28 mouse cellular contexts compared by ENCODE assay signal in the genomic region with DNA sequence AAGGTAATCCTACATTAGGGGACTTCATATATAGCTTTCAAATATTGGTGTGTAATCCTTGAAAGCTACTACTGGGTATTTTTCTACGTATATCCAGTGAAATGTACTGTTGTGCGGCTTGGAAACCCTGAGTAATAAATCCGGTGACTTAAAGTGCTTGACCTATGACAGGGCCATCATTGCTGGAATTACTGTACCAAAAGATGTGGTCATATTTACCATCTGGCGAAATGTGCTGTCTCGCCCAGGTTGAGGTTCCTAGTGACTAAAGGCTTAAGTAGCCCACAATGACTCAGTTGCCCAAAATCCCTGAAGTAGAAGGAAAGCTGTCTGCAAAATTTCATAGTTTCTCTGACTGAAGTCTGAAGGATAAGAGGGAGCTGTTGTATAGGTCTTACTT.
DNase-seq lines count a peak whose midpoint lies in the region; ATAC-seq and TF ChIP-seq lines count a peak whose summit lies in the region.
"Had no signal": no experiment of that assay in that cellular context is flagged by ENCODE, and none has a peak within 500 bp of the region (broad histone marks: within the 10 kb centered on the region; RNA-seq: fewer than 3 reads in every experiment).

No protein-coding gene starts in this region.

- no peak for TF ChIP-seq CTCF in C2C12 (IDR thresholded peaks at IDR 0.05; ENCODE audit: control insufficient read depth, insufficient read depth, insufficient read length)
- TF ChIP-seq CTCF in embryonic fibroblast, embryonic 13.5 days (IDR thresholded peaks at IDR 0.05; ENCODE audit: borderline replicate concordance, insufficient read depth, low read length), result no peak

- no peak overlapping the region for H3K4me2 ChIP-seq in intestine, embryonic 15.5 days (replicated peaks)
- H3K4me2 ChIP-seq: forebrain, embryonic 12.5 days; forebrain, embryonic 15.5 days; heart, embryonic 13.5 days; hindbrain, embryonic 14.5 days had no signal

- peaks cover 2% of the 10 kb centered on the region for H3K79me3 ChIP-seq in C2C12 (ENCODE audit: low read depth)

- H3K9me3 ChIP-seq in intestine, embryonic 15.5 days, result no peaks in the 10 kb centered on the region
- H3K9me3 ChIP-seq: forebrain, embryonic 12.5 days; forebrain, embryonic 15.5 days; G1E; heart, embryonic 10.5 days; heart, embryonic 13.5 days had no signal

- TF ChIP-seq POLR2A in embryonic fibroblast, embryonic 13.5 days (IDR thresholded peaks at IDR 0.05; ENCODE audit: low read depth, low read length), result no peak

- H3K79me2 ChIP-seq in C2C12 (ENCODE audit: control insufficient read depth, insufficient read depth), result peaks cover 26% of the 10 kb centered on the region

- no peak for ATAC-seq in intestine, embryonic 15.5 days
- ATAC-seq: activated CD4-positive, CD25-positive, alpha-beta regulatory T cell, adult 4 months; forebrain, embryonic 15.5 days; hindbrain, postnatal 0 days; inflammation-experienced regulatory T-cells, adult 6 months; intestine, postnatal 0 days had no signal

- H3ac ChIP-seq in C2C12 (ENCODE audit: control insufficient read depth, insufficient read length, low read depth), result no peak overlapping the region

- DNase-seq in 3134 (ENCODE audit: extremely low read depth, insufficient read length, low spot score), result peak; percentile 72
- no peak for DNase-seq in cerebellum, postnatal 4 days (ENCODE audit: low spot score in 2 of 2)
- no peak for DNase-seq in neural tube, embryonic 10.5 days (ENCODE audit: extremely low spot score, low spot score)
- DNase-seq: adrenal gland, adult 8-10 months; adrenal gland, postnatal 25 days; cerebellum, adult 11-12 months; cerebellum, adult 8-10 months; cerebellum, postnatal 10 days; cerebellum, postnatal 36 days; gastrocnemius, postnatal 10 days; gastrocnemius, postnatal 36 days; heart, adult 2 months; heart, postnatal 14 days; heart, postnatal 4 days had no signal

- H3K9ac ChIP-seq in intestine, embryonic 15.5 days, result no peak overlapping the region
- H3K9ac ChIP-seq: forebrain, embryonic 12.5 days; forebrain, embryonic 15.5 days; heart, embryonic 13.5 days; hindbrain, embryonic 14.5 days had no signal

- peak overlapping the region; percentile 56; the same call in 1 of the 2 replicates for H3K27ac ChIP-seq in embryonic fibroblast, embryonic 13.5 days (ENCODE audit: insufficient read depth, low read length)
- H3K27ac ChIP-seq in intestine, embryonic 15.5 days, result no peak overlapping the region
- H3K27ac ChIP-seq: forebrain, embryonic 12.5 days; forebrain, embryonic 15.5 days; heart, adult 2 months; heart, embryonic 10.5 days; heart, embryonic 13.5 days; hindbrain, embryonic 14.5 days; hindbrain, postnatal 0 days had no signal

- H3K27me3 ChIP-seq in C2C12 (ENCODE audit: control insufficient read depth, insufficient read depth, insufficient read length), result no peaks in the 10 kb centered on the region
- H3K27me3 ChIP-seq in intestine, embryonic 15.5 days (replicated peaks), result no peaks in the 10 kb centered on the region
- H3K27me3 ChIP-seq: CH12.LX; forebrain, embryonic 12.5 days; forebrain, embryonic 15.5 days; heart, embryonic 13.5 days had no signal

- no peaks in the 10 kb centered on the region for H3K36me3 ChIP-seq in C2C12 (ENCODE audit: control insufficient read depth, insufficient read depth)
- H3K36me3 ChIP-seq in intestine, embryonic 15.5 days, result no peaks in the 10 kb centered on the region
- H3K36me3 ChIP-seq: forebrain, embryonic 12.5 days; forebrain, embryonic 15.5 days; G1E; heart, embryonic 10.5 days; heart, embryonic 13.5 days had no signal

- peaks cover 8% of the 10 kb centered on the region for H3K4me1 ChIP-seq in embryonic fibroblast, embryonic 13.5 days (ENCODE audit: control insufficient read depth, insufficient read depth, low read length)
- H3K4me1 ChIP-seq in intestine, embryonic 15.5 days (replicated peaks), result no peaks in the 10 kb centered on the region
- H3K4me1 ChIP-seq: forebrain, embryonic 12.5 days; forebrain, embryonic 15.5 days; heart, embryonic 10.5 days had no signal

- H3K4me3 ChIP-seq in C2C12 (ENCODE audit: insufficient read depth, poor library complexity, severe bottlenecking), result no peak overlapping the region
- no peak overlapping the region for H3K4me3 ChIP-seq in embryonic fibroblast, embryonic 13.5 days (ENCODE audit: insufficient read depth, low read length)
- no peak overlapping the region for H3K4me3 ChIP-seq in intestine, embryonic 15.5 days (replicated peaks)
- H3K4me3 ChIP-seq: forebrain, embryonic 12.5 days; forebrain, embryonic 15.5 days; heart, adult 2 months; heart, embryonic 10.5 days; heart, embryonic 13.5 days had no signal

- 90% methylated on average over 5 of the region's 5 CpGs for WGBS in intestine, embryonic 15.5 days

TF ChIP-seq in C2C12, 6 proteins besides CTCF, POLR2A, EP300 and RAD21:
- peak; percentile 45 for TF ChIP-seq CEBPB (IDR thresholded peaks at IDR 0.05; ENCODE audit: low read depth)
- TF ChIP-seq MYOG (IDR thresholded peaks at IDR 0.05; ENCODE audit: control insufficient read depth, extremely low read depth, insufficient read length), result no peak
- no peak for TF ChIP-seq USF1 (IDR thresholded peaks at IDR 0.05; ENCODE audit: low read depth)
- peak; percentile 72 for TF ChIP-seq MYOD1 (IDR thresholded peaks at IDR 0.05; ENCODE audit: control insufficient read depth, insufficient read length, low read depth)
- peak; percentile 88 for TF ChIP-seq FOSL1 (IDR thresholded peaks at IDR 0.05; ENCODE audit: insufficient read depth, low read length, poor library complexity, severe bottlenecking)
- TF ChIP-seq MAX (IDR thresholded peaks at IDR 0.05), result no peak
